Mouse (Mus musculus): ENCODE data around the gene Entpd3. TPM values are rescaled to one million over a fixed set of nuclear protein-coding genes. Genes with fewer than 3 reads are reported as not detected.
"Not testable (repeated sequence)": the region's sequence is repeated elsewhere in the genome, so short reads cannot be mapped to it uniquely, and the experiment has no call there.

Gene Entpd3
- total RNA-seq, 2 experiments from 2014 or later: 7.6 to 7.7 TPM

DNA sequence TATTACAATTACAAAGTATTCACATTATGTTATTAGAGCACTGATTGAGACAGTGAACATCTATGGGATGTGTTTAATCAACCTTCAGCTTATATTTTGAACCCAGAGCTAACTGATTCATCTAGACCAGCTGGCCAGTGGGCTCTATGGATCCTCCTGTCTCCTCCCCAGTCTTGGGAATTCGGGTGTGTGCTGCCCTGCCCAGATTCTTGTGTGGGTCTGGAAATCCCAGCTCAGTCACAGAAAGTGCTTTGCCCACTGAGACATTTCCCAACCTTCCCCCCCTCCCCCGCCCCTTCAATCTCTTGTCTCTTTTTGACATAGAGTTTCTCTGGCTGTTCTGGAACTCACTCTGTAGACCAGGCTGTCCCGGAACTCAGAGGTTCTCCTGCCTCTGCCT, 20.7 kb upstream of the Entpd3 start:
- no peak for TF ChIP-seq CTCF (conservative IDR thresholded peaks at IDR 0.05)
- Histone ChIP-seq H3K4me3 (no peak overlapping the region), H3K27ac (no peak overlapping the region)
- DNase-seq (ENCODE audit: low spot score in 2 of 2): no peak

DNA sequence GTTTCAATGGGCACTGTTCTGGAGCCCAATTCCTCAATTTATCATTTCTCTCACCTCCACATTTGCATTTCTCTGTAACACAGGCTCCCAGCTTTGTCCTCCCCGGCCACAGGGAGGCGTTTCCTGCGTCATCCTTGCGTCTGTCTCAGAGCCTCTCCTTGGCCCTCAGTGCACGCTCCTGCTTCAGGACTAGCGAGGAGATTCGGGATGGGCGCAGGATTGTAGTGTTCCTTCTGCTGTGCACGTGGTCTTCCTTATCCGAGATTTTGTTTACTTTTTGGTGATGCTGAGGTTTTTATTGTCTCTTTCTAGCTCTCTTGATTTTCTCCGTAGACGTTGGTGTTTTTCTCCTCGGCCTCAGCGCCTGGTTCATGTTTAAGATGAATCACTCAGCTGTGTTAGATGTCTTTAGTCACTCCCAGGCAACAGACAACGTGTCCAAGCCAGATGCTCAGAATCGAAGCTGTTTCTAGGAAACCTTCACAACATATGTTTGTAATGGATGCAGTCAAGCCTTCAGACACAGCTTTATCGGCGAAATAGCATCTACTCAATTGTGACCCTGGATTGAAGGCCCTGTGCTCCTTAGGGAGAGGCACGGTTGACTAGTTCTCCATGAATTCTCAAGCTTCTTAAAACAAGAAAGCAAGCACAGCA, 20.0 kb upstream of the Entpd3 start:
- H3K27ac ChIP-seq: no peak overlapping the region
- DNase-seq (ENCODE audit: low spot score in 2 of 2): peak in 1 of 2 experiments; percentile 43
- TF ChIP-seq CTCF (conservative IDR thresholded peaks at IDR 0.05): peak; percentile 38
- H3K4me3 ChIP-seq: no peak overlapping the region

DNA sequence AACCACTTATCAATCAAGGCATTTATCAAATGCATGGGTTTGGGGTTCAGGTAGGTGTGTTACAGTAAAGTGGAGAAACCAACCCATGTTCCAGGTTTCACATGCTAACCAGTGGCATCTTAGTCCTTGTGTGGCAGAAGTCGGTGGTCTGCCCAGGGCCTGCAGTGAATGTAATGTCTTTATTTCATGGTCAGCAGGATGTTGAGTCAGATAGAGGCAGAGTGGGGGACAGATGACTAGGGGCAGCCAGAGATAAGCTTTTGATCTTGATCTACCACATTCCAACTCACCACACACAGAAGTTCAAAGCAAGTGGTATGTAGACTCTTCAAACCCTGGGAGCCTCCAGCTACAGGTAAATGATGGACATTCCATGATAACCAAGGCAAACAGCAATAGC, 18.5 kb upstream of the Entpd3 start:
- H3K27ac ChIP-seq: no peak overlapping the region
- DNase-seq (ENCODE audit: low spot score in 2 of 2): no peak
- TF ChIP-seq CTCF (conservative IDR thresholded peaks at IDR 0.05): no peak
- H3K4me3 ChIP-seq: no peak overlapping the region

DNA sequence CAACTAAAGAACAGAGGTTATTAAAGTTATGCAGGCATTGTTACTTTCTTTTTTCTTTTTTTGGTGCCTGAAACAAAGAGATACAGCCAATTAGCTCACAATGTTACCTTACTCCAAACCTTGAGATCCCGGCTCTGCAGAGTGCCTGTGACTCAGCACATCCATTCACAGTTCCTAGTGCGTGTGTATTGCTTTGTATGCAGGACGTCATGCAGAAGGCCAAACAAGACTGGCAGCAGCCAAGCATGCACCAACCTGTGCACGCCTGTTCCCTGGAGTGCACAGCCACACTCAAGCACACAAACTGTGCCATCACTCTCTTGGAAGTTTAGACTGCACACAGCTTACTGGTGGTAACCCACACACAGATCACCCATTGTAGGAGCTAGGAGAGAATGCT, 12.3 kb upstream of the Entpd3 start:
- DNase-seq (ENCODE audit: low spot score in 2 of 2): no peak
- no peak overlapping the region for H3K27ac ChIP-seq
- H3K4me3 ChIP-seq: no peak overlapping the region
- TF ChIP-seq CTCF (conservative IDR thresholded peaks at IDR 0.05): no peak

DNA sequence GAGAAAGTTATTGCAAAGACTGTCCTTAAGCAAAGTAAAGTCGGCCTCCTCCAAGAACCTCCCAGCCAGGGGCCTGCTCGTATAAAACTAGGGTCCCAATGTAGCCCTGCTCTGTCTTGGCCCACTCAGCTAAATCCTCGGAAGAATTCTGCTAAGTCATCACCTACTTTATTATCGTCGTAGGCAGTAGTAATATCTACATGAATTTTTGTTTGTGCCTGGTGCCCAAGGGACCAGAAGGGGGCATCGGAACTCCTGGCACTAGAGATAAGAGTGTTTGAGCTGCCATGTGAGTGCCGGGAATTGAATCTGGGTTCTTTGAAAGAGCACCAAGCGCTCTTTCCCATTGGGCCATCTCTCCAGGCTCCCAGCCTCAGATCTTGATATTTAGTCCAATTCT, 11.7 kb upstream of the Entpd3 start:
- no peak for DNase-seq (ENCODE audit: low spot score in 2 of 2)
- H3K27ac ChIP-seq: no peak overlapping the region
- no peak for TF ChIP-seq CTCF (conservative IDR thresholded peaks at IDR 0.05)
- no peak overlapping the region for H3K4me3 ChIP-seq

DNA sequence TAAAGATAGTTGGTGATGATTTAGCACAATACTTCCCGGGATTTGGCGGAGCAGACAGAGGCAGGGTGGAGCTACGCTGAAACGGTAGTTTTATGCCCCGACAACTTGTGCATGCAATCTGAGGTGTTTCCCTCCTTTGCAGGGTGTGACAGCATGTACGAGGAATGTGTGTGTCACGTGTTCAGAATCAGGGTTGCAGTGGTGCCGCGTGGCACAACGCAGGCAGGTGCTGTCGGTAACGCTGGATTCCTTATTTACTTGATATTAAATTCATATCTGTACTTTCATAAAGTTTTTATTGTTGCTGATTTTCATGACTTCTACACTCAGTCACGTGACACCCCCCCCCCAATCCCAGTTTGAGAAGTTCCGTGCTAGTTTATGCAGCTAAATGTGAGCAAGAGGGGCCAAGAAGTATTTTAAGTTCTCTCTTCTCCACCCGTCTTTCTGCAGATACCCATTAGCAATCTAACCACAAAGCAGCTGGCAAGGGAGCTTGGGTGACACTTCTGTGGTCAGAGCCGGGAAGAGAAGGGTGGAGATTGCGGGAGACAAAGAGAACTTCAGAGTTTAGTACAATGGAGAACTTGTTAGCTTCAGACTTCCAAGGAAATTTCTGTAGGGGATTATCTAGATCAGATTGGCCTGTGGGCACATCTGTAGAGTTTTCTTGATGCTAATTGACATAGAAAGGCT, 10.7 kb upstream of the Entpd3 start:
- DNase-seq (ENCODE audit: low spot score in 2 of 2): no peak
- no peak for TF ChIP-seq CTCF (conservative IDR thresholded peaks at IDR 0.05)
- Histone ChIP-seq H3K4me3 (no peak overlapping the region), H3K27ac (no peak overlapping the region)

DNA sequence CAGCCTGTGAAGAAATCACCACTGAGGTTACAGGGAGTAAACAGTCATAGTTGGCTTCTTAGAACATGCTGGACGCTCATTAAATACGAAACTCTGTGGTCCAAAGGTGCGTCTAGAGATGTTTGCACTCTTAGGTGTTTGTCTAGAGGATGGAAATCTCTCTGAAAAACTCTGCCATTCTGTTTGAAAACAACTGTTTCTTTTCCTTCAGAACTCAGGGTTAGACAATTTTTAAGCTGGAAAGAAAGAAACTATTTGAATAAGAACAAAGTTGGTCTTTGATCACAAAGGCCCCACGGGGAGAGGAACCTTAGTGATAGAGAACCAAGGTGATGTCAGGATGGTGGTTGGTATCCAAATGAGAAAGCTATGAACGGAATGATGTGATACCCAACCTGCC, 9.1 kb upstream of the Entpd3 start:
- TF ChIP-seq CTCF (conservative IDR thresholded peaks at IDR 0.05): no peak
- Histone ChIP-seq H3K4me3 (no peak overlapping the region), H3K27ac (no peak overlapping the region)
- DNase-seq (ENCODE audit: low spot score in 2 of 2): no peak

DNA sequence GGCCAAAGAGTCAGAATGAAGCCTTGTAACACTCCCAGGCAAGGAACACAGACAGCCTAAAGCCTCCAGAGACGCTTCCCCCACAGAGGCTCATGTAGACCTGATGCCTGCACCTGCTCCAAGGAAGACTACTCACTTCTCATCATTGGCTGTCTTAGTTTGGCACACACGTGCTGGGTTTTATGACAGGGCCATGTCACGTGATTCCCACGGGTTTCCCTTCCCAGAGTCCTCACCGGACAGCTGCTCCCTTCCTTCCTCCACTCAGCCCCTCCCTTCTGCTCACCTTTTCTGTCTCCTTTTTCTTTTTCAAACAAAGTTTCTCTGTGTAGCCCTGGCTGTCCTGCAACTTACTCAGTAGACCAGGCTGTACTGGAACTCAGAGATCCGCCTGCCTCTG, 7.6 kb upstream of the Entpd3 start:
- DNase-seq (ENCODE audit: low spot score in 2 of 2): no peak
- TF ChIP-seq CTCF (conservative IDR thresholded peaks at IDR 0.05): no peak
- no peak overlapping the region for H3K4me3 ChIP-seq
- H3K27ac ChIP-seq: no peak overlapping the region

DNA sequence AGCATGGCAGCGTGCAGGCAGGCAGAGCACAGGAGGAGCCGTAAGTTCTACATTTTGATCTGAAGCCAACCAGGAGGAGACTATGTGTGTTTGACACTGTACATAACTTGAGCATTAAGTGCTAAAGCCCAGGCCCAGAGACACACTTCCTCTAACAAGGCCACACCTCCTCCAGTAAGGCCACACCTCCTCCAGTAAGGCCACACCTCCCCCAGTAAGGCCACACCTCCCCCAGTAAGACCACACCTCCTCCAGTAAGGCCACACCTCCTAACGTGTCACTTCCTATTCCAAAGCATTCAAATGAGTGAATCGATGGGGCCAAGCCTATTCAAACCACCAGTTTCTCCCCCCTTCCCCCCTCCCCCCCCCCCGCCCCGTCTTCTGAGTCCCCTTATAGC, 6.9 kb upstream of the Entpd3 start:
- Histone ChIP-seq H3K4me3 (no peak overlapping the region), H3K27ac (no peak overlapping the region)
- no peak for DNase-seq (ENCODE audit: low spot score in 2 of 2)
- TF ChIP-seq CTCF (conservative IDR thresholded peaks at IDR 0.05): no peak

DNA sequence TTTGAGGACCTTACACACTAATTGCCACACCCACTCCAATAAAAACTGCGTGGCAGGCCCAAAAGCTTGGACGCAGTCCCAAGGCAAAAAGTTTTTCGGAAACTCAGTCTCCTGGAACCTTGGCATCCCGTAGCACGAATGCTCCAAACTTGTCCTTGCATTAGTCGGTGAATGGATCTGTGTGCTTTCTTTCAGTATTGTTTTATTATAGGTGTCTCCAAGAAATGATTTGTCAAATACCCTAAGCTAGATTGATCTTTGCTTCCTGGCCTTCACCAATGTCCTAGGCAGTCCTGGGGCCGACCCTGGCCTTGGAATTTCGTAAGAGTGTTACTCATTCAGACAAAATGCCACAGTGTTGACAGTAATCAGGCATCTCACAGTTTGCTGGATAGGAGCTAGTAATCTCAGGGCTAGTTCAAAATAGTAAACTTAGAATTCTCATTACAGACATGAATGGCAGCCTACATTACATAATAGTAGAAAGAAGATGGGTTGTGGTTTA, 6.1 kb upstream of the Entpd3 start:
- not testable (repeated sequence) for H3K27ac ChIP-seq, H3K4me3 ChIP-seq

DNA sequence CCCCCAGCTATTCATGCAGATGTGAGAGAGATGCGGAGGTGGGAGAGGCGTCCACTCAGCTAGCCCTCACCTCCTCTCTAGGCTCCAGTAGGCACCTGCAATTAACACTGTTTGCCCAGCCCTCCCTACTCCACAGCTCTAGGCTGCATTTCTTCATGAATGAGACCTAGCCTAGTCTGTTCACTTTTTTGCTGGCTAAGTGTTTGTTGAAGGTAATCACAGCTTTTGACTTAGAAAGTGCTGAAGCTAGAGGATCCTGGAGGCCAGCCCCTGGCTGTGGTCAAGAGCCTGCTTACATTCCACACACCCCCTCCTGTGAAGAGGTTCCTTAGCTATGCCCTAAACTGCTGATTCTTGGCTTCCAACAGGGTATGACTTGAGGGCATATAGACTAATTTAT, 1.8 kb downstream of the Entpd3 start:
- no peak for TF ChIP-seq CTCF (conservative IDR thresholded peaks at IDR 0.05)
- no peak for DNase-seq (ENCODE audit: low spot score in 2 of 2)
- Histone ChIP-seq H3K27ac (no peak overlapping the region), H3K4me3 (no peak overlapping the region)

More for the DNA sequence above, 6.1 kb upstream of the Entpd3 start:
- DNase-seq (ENCODE audit: low spot score in 2 of 2): not testable (repeated sequence)

DNA sequence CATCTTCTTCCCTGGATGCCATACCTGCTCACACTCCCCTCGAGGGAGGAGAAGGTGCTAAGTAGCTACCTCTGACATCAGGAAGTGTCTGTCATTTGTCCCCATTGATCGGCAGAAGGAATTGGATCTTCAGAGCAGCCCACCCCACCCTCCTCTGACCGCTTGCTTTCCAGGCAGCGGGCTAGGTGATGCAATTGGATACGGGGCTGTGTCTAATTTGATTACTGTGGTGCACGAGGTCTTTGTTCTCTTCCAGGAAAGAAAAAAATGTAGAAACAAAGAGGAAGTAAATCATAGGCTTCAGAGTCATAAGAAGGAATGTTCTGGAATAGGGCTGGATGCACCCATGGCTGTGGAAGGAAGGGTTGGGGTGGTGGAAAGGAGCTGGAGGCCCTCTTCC, 2.6 kb downstream of the Entpd3 start:
- no peak for TF ChIP-seq CTCF (conservative IDR thresholded peaks at IDR 0.05)

DNA sequence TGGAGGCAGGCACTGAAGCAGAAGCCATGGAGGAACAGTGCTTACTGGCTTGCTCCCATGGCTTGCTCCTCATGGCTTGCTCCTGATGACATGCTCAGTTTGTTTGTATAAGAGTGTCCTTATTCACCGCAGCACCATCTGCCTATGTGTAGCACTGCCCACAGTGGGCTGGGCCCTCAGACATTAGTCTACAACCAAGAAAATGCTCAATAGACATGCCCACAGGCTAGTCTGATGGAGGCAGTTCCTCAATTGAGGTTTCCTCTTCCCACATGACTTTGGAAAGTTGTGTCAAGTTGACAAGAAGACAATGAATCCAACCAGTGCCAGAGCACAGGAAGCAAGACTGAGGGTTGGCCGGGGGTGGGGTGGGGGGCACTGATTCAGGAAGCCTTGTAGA, 6.4 kb downstream of the Entpd3 start:
- DNase-seq (ENCODE audit: low spot score in 2 of 2): no peak
- H3K27ac ChIP-seq: no peak overlapping the region
- no peak overlapping the region for H3K4me3 ChIP-seq
- TF ChIP-seq CTCF (conservative IDR thresholded peaks at IDR 0.05): no peak

More for the DNA sequence above, 2.6 kb downstream of the Entpd3 start:
- no peak overlapping the region for H3K4me3 ChIP-seq
- DNase-seq (ENCODE audit: low spot score in 2 of 2): no peak
- H3K27ac ChIP-seq: no peak overlapping the region

DNA sequence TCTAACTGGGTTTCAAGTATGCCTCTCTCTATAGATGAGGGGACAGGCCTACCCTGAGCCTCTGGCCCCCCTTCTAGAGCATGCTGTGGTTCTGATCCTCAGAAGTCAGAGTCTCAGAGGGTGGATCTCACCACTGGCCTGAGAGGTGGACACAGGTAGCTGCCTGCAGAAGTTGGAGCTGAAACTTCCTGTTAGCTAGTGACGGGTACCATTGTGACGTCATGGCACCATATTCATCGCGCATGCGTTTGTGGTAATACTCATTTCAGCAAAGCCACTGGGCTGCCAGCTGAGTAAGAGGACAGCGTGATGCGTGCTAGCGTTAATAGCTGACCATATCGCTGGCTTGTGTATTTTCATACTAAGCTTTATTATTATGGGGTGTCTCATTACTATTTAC, 6.9 kb downstream of the Entpd3 start:
- no peak for DNase-seq (ENCODE audit: low spot score in 2 of 2)
- Histone ChIP-seq H3K4me3 (no peak overlapping the region), H3K27ac (no peak overlapping the region)
- TF ChIP-seq CTCF (conservative IDR thresholded peaks at IDR 0.05): no peak
